Mouse (Mus musculus): Measurements from ENCODE around the gene A630076J17Rik.

DNA sequence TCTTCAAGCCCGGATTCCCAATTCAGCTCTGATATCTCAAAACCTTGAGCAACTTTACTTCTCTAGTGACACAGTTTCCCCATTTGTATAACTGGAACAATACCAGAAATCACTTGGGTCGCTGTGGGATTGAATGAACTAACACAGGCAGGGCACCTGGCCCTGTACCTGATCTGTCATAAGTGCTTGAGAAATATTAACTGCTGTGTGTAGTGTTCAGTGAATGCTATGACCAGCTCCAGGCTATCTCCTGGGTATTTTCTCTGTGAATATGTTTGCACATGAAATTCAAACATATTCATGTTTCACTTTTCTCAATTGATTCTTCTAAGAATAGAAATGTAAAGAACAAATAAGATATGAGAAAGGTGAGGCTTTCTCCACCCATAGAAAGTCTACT is 49.6 kb upstream of the A630076J17Rik start:
- TF ChIP-seq CTCF (IDR thresholded peaks at IDR 0.05; ENCODE audit: low read depth), result no peak
- TF ChIP-seq EP300 (IDR thresholded peaks at IDR 0.05; ENCODE audit: low read depth), result no peak

Data from liver, postnatal 0 days (tissue).